Mouse (Mus musculus) spleen, embryonic (tissue): ENCODE results near the gene Cldn34a.
"Not testable (repeated sequence)": the region's sequence is repeated elsewhere in the genome, so short reads cannot be mapped to it uniquely, and the experiment has no call there.

Experiments
- CTCF ChIA-PET: fragments of 350-600 bp; sonication (Branson Sonifier 250); formaldehyde crosslinking; loops from one replicate; lab custom pipeline; 2022; lab: Charles Lee

Cldn34a gene

GRCm38 (mm10) chrX:152563034-152563433 lies at the start of gene Cldn34a:
Cldn34a (plus strand) TSS chrX:152563334.
- CTCF ChIA-PET = no interaction called here

- CTCF ChIA-PET = not testable (repeated sequence)
Measured at GRCm38 (mm10) chrX:152518611-152519010, 44.5 kb upstream of the Cldn34a start.

- CTCF ChIA-PET = no interaction called here
Measured at GRCm38 (mm10) chrX:152545736-152546135, 17.4 kb upstream of the Cldn34a start.

- CTCF ChIA-PET = no interaction called here
Measured at GRCm38 (mm10) chrX:152548180-152548579, 15.0 kb upstream of the Cldn34a start.

- CTCF ChIA-PET = no interaction called here
Measured at GRCm38 (mm10) chrX:152557446-152557845, 5.7 kb upstream of the Cldn34a start.
